Mouse (Mus musculus) intestine, postnatal 0 days (tissue): ENCODE results near the gene Gldc. TPM values are rescaled to one million over a fixed set of nuclear protein-coding genes. Genes with fewer than 3 reads are reported as not detected.

ENCODE experiments used
- ATAC-seq: fragments of 200-750 bp; cut with Nextera tagmentation; 2 replicates; pipeline ENCODE4 v1.8.0; 2017; ENCODE audit warnings: mild to moderate bottlenecking, moderate TSS enrichment, moderate library complexity
- H3K27ac ChIP-seq: fragments of 300-500 bp; sonication (generic); 2 replicates; pipeline ENCODE4 v1.5.1; 2014; ENCODE audit warnings: mild to moderate bottlenecking, low read depth, low read length, moderate library complexity
- H3K27me3 ChIP-seq: fragments of 300-500 bp; sonication (generic); replicated peaks from 2 replicates; pipeline ENCODE4 v1.6.1; 2014; ENCODE audit warnings: low read length, mixed read lengths; ENCODE audit not compliant: control insufficient read depth, insufficient read depth
- H3K36me3 ChIP-seq: fragments of 300-500 bp; sonication (generic); 2 replicates; pipeline ENCODE4 v1.6.1; 2014; ENCODE audit warnings: mild to moderate bottlenecking, moderate library complexity; ENCODE audit not compliant: control insufficient read depth, insufficient read depth
- H3K4me1 ChIP-seq: fragments of 300-500 bp; sonication (generic); replicated peaks from 2 replicates; pipeline ENCODE4 v1.6.1; 2014; ENCODE audit warnings: antibody characterized with exemption, low read length, mixed read lengths; ENCODE audit not compliant: control insufficient read depth, insufficient read depth
- H3K4me2 ChIP-seq: fragments of 300-500 bp; sonication (generic); replicated peaks from 2 replicates; pipeline ENCODE4 v1.6.1; 2014; ENCODE audit warnings: low read depth, mild to moderate bottlenecking, moderate library complexity
- H3K4me3 ChIP-seq: fragments of 300-500 bp; sonication (generic); 2 replicates; pipeline ENCODE4 v1.5.1; 2014; ENCODE audit warnings: low read depth, low read length
- H3K9ac ChIP-seq: fragments of 300-500 bp; sonication (generic); 2 replicates; pipeline ENCODE4 v1.6.1; 2014; ENCODE audit warnings: mild to moderate bottlenecking, low read depth, low read length
- H3K9me3 ChIP-seq: fragments of 300-500 bp; sonication (generic); 2 replicates; pipeline ENCODE4 v1.6.1; 2016; ENCODE audit warnings: mixed run types; ENCODE audit not compliant: control insufficient read depth
- CTCF ChIP-seq: sonication (generic); IDR thresholded peaks from 2 replicates; pipeline ENCODE4 v1.5.1; 2016; ENCODE audit warnings: low read depth, mild to moderate bottlenecking, control low read depth, antibody characterized with exemption, moderate library complexity
- WGBS: fragments of 180-500 bp; shearing (Covaris S2); extraction: QIAGEN DNeasy Blood & Tissue Kit; methylation state at CpG from one replicate; pipeline ENCODE4 v1.1.7; 2014; 5-methylcytosine and 5-hydroxymethylcytosine counted together
- polyA plus RNA-seq: library from polyadenylated mRNA; unstranded; fragments of >200 nt; fragmentation: Nextera tagmentation; extraction: Ambion mirVana; gene quantifications from 2 replicates; pipeline ENCODE4 v1.2.1, GENCODE M21; 2015

The Gldc gene
- polyA plus RNA-seq, 1 experiment from 2014 or later: 0.44 TPM

GRCm38 (mm10) chr19:30149238-30149805 is 25.9 kb downstream of the Gldc start:
- Histone ChIP-seq H3K36me3 (no peaks in the 10 kb centered on the region), H3K9me3 (no peaks in the 10 kb centered on the region), H3K27ac (no peak overlapping the region), H3K4me1 (no peaks in the 10 kb centered on the region), H3K4me3 (no peak overlapping the region), H3K4me2 (no peak overlapping the region), H3K27me3 (no peaks in the 10 kb centered on the region), H3K9ac (no peak overlapping the region)
- WGBS: 68% methylated on average over 6 of the region's 6 CpGs
- ATAC-seq: no peak
- no peak for TF ChIP-seq CTCF

GRCm38 (mm10) chr19:30147306-30147705 is 27.9 kb downstream of the Gldc start:
- 80% methylated on average over 4 of the region's 4 CpGs for WGBS
- TF ChIP-seq CTCF: no peak
- no peaks in the 10 kb centered on the region for H3K9me3 ChIP-seq

GRCm38 (mm10) chr19:30146761-30147160 is 28.5 kb downstream of the Gldc start:
- no peak overlapping the region for H3K4me3 ChIP-seq
- no peaks in the 10 kb centered on the region for H3K27me3 ChIP-seq
- WGBS: 77% methylated on average over 6 of the region's 6 CpGs
- H3K4me2 ChIP-seq: no peak overlapping the region
- no peaks in the 10 kb centered on the region for H3K9me3 ChIP-seq
- H3K9ac ChIP-seq: no peak overlapping the region
- TF ChIP-seq CTCF: no peak
- H3K27ac ChIP-seq: no peak overlapping the region
- no peak for ATAC-seq
- no peaks in the 10 kb centered on the region for H3K4me1 ChIP-seq
- H3K36me3 ChIP-seq: no peaks in the 10 kb centered on the region

More at GRCm38 (mm10) chr19:30147306-30147705, 27.9 kb downstream of the Gldc start:
- Histone ChIP-seq H3K27ac (no peak overlapping the region), H3K4me1 (no peaks in the 10 kb centered on the region), H3K27me3 (no peaks in the 10 kb centered on the region), H3K36me3 (no peaks in the 10 kb centered on the region), H3K4me3 (no peak overlapping the region), H3K9ac (no peak overlapping the region), H3K4me2 (no peak overlapping the region)
- no peak for ATAC-seq

GRCm38 (mm10) chr19:30145106-30145505 is 30.1 kb downstream of the Gldc start:
- no peak overlapping the region for H3K4me3 ChIP-seq
- H3K9ac ChIP-seq: no peak overlapping the region
- no peak overlapping the region for H3K27ac ChIP-seq
- H3K4me2 ChIP-seq: no peak overlapping the region
- H3K9me3 ChIP-seq: no peaks in the 10 kb centered on the region
- no peak for ATAC-seq
- no peaks in the 10 kb centered on the region for H3K4me1 ChIP-seq
- 88% methylated on average over 4 of the region's 4 CpGs for WGBS
- H3K27me3 ChIP-seq: no peaks in the 10 kb centered on the region
- no peaks in the 10 kb centered on the region for H3K36me3 ChIP-seq
- TF ChIP-seq CTCF: no peak

GRCm38 (mm10) chr19:30136308-30136707 is 38.9 kb downstream of the Gldc start:
- Histone ChIP-seq H3K9me3 (no peaks in the 10 kb centered on the region), H3K27me3 (no peaks in the 10 kb centered on the region), H3K27ac (no peak overlapping the region), H3K36me3 (no peaks in the 10 kb centered on the region), H3K4me1 (no peaks in the 10 kb centered on the region), H3K4me3 (no peak overlapping the region), H3K9ac (no peak overlapping the region), H3K4me2 (no peak overlapping the region)
- no peak for ATAC-seq
- 91% methylated on average over 1 of the region's 1 CpGs for whole genome bisulfite sequencing
- TF ChIP-seq CTCF: no peak

- ATAC-seq: no peak
- Histone ChIP-seq H3K27ac (no peak overlapping the region), H3K36me3 (no peaks in the 10 kb centered on the region), H3K4me2 (no peak overlapping the region), H3K27me3 (no peaks in the 10 kb centered on the region), H3K4me1 (no peaks in the 10 kb centered on the region), H3K4me3 (no peak overlapping the region), H3K9ac (no peak overlapping the region), H3K9me3 (no peaks in the 10 kb centered on the region)
- TF ChIP-seq CTCF: peak; percentile 57
- WGBS: 60% methylated on average over 4 of the region's 4 CpGs
These were observed 47.1 kb downstream of the Gldc start for GRCm38 (mm10) chr19:30128177-30128576.

GRCm38 (mm10) chr19:30125670-30126059 is 49.6 kb downstream of the Gldc start:
- peak; percentile 2; the same call in 1 of the 2 replicates for ATAC-seq
- WGBS: 63% methylated on average over 7 of the region's 7 CpGs
- no peak overlapping the region; the same call in 1 of the 2 replicates for H3K27ac ChIP-seq

More at GRCm38 (mm10) chr19:30125670-30126059, 49.6 kb downstream of the Gldc start:
- Histone ChIP-seq H3K4me2 (no peak overlapping the region), H3K36me3 (no peaks in the 10 kb centered on the region), H3K27me3 (no peaks in the 10 kb centered on the region), H3K9ac (no peak overlapping the region), H3K4me3 (no peak overlapping the region), H3K9me3 (no peaks in the 10 kb centered on the region), H3K4me1 (no peaks in the 10 kb centered on the region)
- TF ChIP-seq CTCF: no peak
